Comparison of ENCODE assay signal across 17 mouse cellular contexts in the genomic region with DNA sequence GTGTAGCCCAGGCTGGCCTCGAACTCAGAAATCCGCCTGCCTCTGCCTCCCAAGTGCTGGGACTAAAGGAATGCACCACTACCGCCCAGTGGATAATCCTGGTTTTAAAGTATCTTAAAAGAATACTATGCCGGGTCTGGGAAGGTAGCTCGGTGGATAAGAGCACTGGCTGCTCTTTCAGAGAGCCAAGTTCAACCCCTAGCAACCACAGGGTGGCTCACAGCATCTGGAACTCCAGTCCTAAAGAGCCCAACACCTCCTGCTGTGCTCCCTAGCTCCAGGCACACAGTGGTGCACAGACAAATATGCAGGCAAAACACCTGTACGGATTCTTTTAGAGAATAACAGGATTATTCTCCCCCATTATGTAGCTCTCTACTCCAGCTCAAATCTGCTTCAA.
"Had no signal": no experiment of that assay in that cellular context is flagged by ENCODE, and none has a peak within 500 bp of the region (broad histone marks: within the 10 kb centered on the region; RNA-seq: fewer than 3 reads in every experiment).

No protein-coding gene starts in this region.

- H3K27ac ChIP-seq: liver, embryonic 15.5 days; midbrain, embryonic 10.5 days; neural tube, embryonic 13.5 days; neural tube, embryonic 15.5 days; stomach, embryonic 15.5 days; stomach, postnatal 0 days had no signal

- H3K9ac ChIP-seq: liver, embryonic 15.5 days; liver, postnatal 0 days; lung, embryonic 14.5 days; neural tube, embryonic 13.5 days; neural tube, embryonic 15.5 days; stomach, embryonic 15.5 days had no signal

- H3K4me3 ChIP-seq: liver, embryonic 15.5 days; midbrain, embryonic 10.5 days; myocyte; neural tube, embryonic 13.5 days; neural tube, embryonic 15.5 days; stomach, embryonic 15.5 days had no signal

- H3K9me3 ChIP-seq: liver, embryonic 15.5 days; midbrain, embryonic 10.5 days; neural tube, embryonic 13.5 days; neural tube, embryonic 15.5 days; stomach, embryonic 15.5 days had no signal

- H3K36me3 ChIP-seq: liver, embryonic 15.5 days; midbrain, embryonic 10.5 days; neural tube, embryonic 13.5 days; neural tube, embryonic 15.5 days; stomach, embryonic 15.5 days had no signal

- H3K4me2 ChIP-seq: liver, embryonic 15.5 days; lung, embryonic 14.5 days; neural tube, embryonic 13.5 days; neural tube, embryonic 15.5 days; stomach, embryonic 15.5 days had no signal

- H3K4me1 ChIP-seq: liver, embryonic 15.5 days; midbrain, embryonic 10.5 days; stomach, embryonic 15.5 days had no signal

- ATAC-seq: liver, postnatal 0 days; midbrain, embryonic 16.5 days had no signal

- DNase-seq: liver, postnatal 0 days; lung, embryonic 14.5 days; lung, postnatal 10 days; lung, postnatal 4 days; midbrain, embryonic 14.5 days; right cerebral cortex, postnatal 14 days; thymus, adult 2 months; thymus, postnatal 25 days; thymus, postnatal 4 days had no signal

- H3K27me3 ChIP-seq: liver, embryonic 15.5 days; neural tube, embryonic 13.5 days; neural tube, embryonic 15.5 days; stomach, embryonic 15.5 days had no signal
